Mouse (Mus musculus) limb, embryonic 11.5 days (tissue): ENCODE data around the gene Rspo1. TPM values are rescaled to one million over a fixed set of nuclear protein-coding genes. Genes with fewer than 3 reads are reported as not detected.
A peak's percentile ranks its signal among the peaks of the same experiment; 100 is the strongest.

Experiments
- ATAC-seq: fragments of 200-750 bp; cut with Nextera tagmentation; 2 replicates; pipeline ENCODE4 v1.8.0; 2017; ENCODE audit warnings: low read depth; ENCODE audit not compliant: insufficient number of reproducible peaks, low FRiP score, low TSS enrichment
- DNase-seq: peaks from one replicate; pipeline ENCODE4 v3.0.0-alpha.2; 2015; ENCODE audit warnings: low spot score
- H3K27ac ChIP-seq: fragments of 300-500 bp; sonication (generic); replicated peaks from 2 replicates; pipeline ENCODE4 v1.5.1; 2014; ENCODE audit warnings: low read depth, mild to moderate bottlenecking, low read length
- H3K27me3 ChIP-seq: fragments of 300-500 bp; sonication (generic); 2 replicates; pipeline ENCODE4 v1.6.1; 2014; ENCODE audit warnings: mild to moderate bottlenecking, low read length, mixed read lengths; ENCODE audit not compliant: control insufficient read depth, insufficient read depth
- H3K36me3 ChIP-seq: fragments of 300-500 bp; sonication (generic); 2 replicates; pipeline ENCODE4 v1.6.1; 2014; ENCODE audit warnings: mild to moderate bottlenecking, low read length, moderate library complexity, mixed read lengths; ENCODE audit not compliant: control insufficient read depth, insufficient read depth
- H3K4me1 ChIP-seq: fragments of 300-500 bp; sonication (generic); 2 replicates; pipeline ENCODE4 v1.6.1; 2014; ENCODE audit warnings: low read length, mixed read lengths; ENCODE audit not compliant: control insufficient read depth, insufficient read depth
- H3K4me2 ChIP-seq: fragments of 300-500 bp; sonication (generic); 2 replicates; pipeline ENCODE4 v1.6.1; 2014; ENCODE audit warnings: low read depth, mild to moderate bottlenecking, moderate library complexity; ENCODE audit not compliant: severe bottlenecking
- H3K4me3 ChIP-seq: fragments of 300-500 bp; sonication (generic); 2 replicates; pipeline ENCODE4 v1.5.1; 2014; ENCODE audit warnings: low read depth, low read length
- H3K9ac ChIP-seq: fragments of 300-500 bp; sonication (generic); 2 replicates; pipeline ENCODE4 v1.6.1; 2014; ENCODE audit warnings: mild to moderate bottlenecking, low read length
- H3K9me3 ChIP-seq: fragments of 300-500 bp; sonication (generic); 2 replicates; pipeline ENCODE4 v1.6.1; 2016; ENCODE audit warnings: low read length; ENCODE audit not compliant: control insufficient read depth
- WGBS: fragments of 180-500 bp; shearing (Covaris S2); extraction: QIAGEN DNeasy Blood & Tissue Kit; methylation state at CpG from one replicate; pipeline ENCODE4 v1.1.7; 2014; 5-methylcytosine and 5-hydroxymethylcytosine counted together
- polyA plus RNA-seq: library from polyadenylated mRNA; unstranded; fragments of >200 nt; fragmentation: Nextera tagmentation; extraction: Ambion mirVana; gene quantifications from 2 replicates; pipeline ENCODE4 v1.2.1, GENCODE M21; 2014

The Rspo1 gene
- polyA plus RNA-seq, 1 experiment from 2014 or later: 3.1 TPM

- DNase-seq: peak; percentile 70
- no peak overlapping the region for H3K4me2 ChIP-seq
- no peaks in the 10 kb centered on the region for H3K9me3 ChIP-seq
- no peaks in the 10 kb centered on the region for H3K36me3 ChIP-seq
- no peak overlapping the region for H3K27ac ChIP-seq
- H3K27me3 ChIP-seq: peaks cover 53% of the 10 kb centered on the region
- H3K4me1 ChIP-seq: peaks cover 17% of the 10 kb centered on the region
- no peak overlapping the region for H3K4me3 ChIP-seq
- peak; percentile 49 for ATAC-seq
- no peak overlapping the region for H3K9ac ChIP-seq
- WGBS: 35% methylated on average over 21 of the region's 21 CpGs
Observed at GRCm38 (mm10) chr4:124950181-124951035, 35.8 kb upstream of the Rspo1 start.

GRCm38 (mm10) chr4:124951036-124951433 lies 35.2 kb upstream of the Rspo1 start:
- Histone ChIP-seq H3K27ac (no peak overlapping the region), H3K4me2 (peak overlapping the region; percentile 2; the same call in 1 of the 2 replicates), H3K4me3 (no peak overlapping the region), H3K9ac (no peak overlapping the region), H3K36me3 (no peaks in the 10 kb centered on the region), H3K4me1 (peaks cover 17% of the 10 kb centered on the region), H3K27me3 (peaks cover 56% of the 10 kb centered on the region), H3K9me3 (no peaks in the 10 kb centered on the region)
- no peak for DNase-seq
- ATAC-seq: no peak
- 24% methylated on average over 10 of the region's 10 CpGs for WGBS

GRCm38 (mm10) chr4:124953546-124953945 lies 32.7 kb upstream of the Rspo1 start:
- peaks cover 46% of the 10 kb centered on the region for H3K27me3 ChIP-seq

GRCm38 (mm10) chr4:124957284-124957683 lies 28.9 kb upstream of the Rspo1 start:
- DNase-seq: no peak
- Histone ChIP-seq H3K27me3 (peaks cover 48% of the 10 kb centered on the region), H3K4me3 (no peak overlapping the region), H3K9me3 (no peaks in the 10 kb centered on the region), H3K9ac (no peak overlapping the region), H3K4me2 (no peak overlapping the region), H3K27ac (no peak overlapping the region), H3K4me1 (no peaks in the 10 kb centered on the region), H3K36me3 (no peaks in the 10 kb centered on the region)
- WGBS: 74% methylated on average over 2 of the region's 2 CpGs
- ATAC-seq: no peak

More at GRCm38 (mm10) chr4:124953546-124953945, 32.7 kb upstream of the Rspo1 start:
- DNase-seq (no peak), ATAC-seq (no peak)
- no peak overlapping the region for H3K4me2 ChIP-seq
- H3K4me3 ChIP-seq: no peak overlapping the region
- no peak overlapping the region for H3K9ac ChIP-seq
- 56% methylated on average over 4 of the region's 4 CpGs for WGBS
- no peaks in the 10 kb centered on the region for H3K9me3 ChIP-seq
- peaks cover 17% of the 10 kb centered on the region for H3K4me1 ChIP-seq
- H3K27ac ChIP-seq: no peak overlapping the region
- no peaks in the 10 kb centered on the region for H3K36me3 ChIP-seq

GRCm38 (mm10) chr4:124959062-124959461 lies 27.2 kb upstream of the Rspo1 start:
- no peak overlapping the region for H3K27ac ChIP-seq
- no peaks in the 10 kb centered on the region for H3K36me3 ChIP-seq
- H3K27me3 ChIP-seq: peaks cover 33% of the 10 kb centered on the region
- no peak overlapping the region for H3K4me3 ChIP-seq
- WGBS: 37% methylated on average over 11 of the region's 11 CpGs
- ATAC-seq: no peak
- 0 out of 2 replicates have a peak, but pooled peaks cover 3% of the 10 kb centered on the region for H3K4me1 ChIP-seq
- no peak overlapping the region for H3K9ac ChIP-seq
- H3K9me3 ChIP-seq: no peaks in the 10 kb centered on the region
- H3K4me2 ChIP-seq: no peak overlapping the region
- DNase-seq: no peak

- peaks cover 29% of the 10 kb centered on the region for H3K27me3 ChIP-seq
- H3K9ac ChIP-seq: no peak overlapping the region
- WGBS: 83% methylated on average over 11 of the region's 11 CpGs
- no peak overlapping the region for H3K4me2 ChIP-seq
- no peak overlapping the region for H3K4me3 ChIP-seq
- no peak for ATAC-seq
- no peak overlapping the region for H3K27ac ChIP-seq
- H3K36me3 ChIP-seq: no peaks in the 10 kb centered on the region
- no peak for DNase-seq
- no peaks in the 10 kb centered on the region for H3K9me3 ChIP-seq
- H3K4me1 ChIP-seq: peaks cover 9% of the 10 kb centered on the region; the same call in 1 of the 2 replicates
Observed at GRCm38 (mm10) chr4:124960940-124961339, 25.3 kb upstream of the Rspo1 start.

GRCm38 (mm10) chr4:124962576-124962975 lies 23.7 kb upstream of the Rspo1 start:
- peaks cover 22% of the 10 kb centered on the region for H3K27me3 ChIP-seq
- peaks cover 9% of the 10 kb centered on the region; the same call in 1 of the 2 replicates for H3K4me1 ChIP-seq
- H3K4me3 ChIP-seq: no peak overlapping the region
- no peak for ATAC-seq
- H3K36me3 ChIP-seq: no peaks in the 10 kb centered on the region
- H3K4me2 ChIP-seq: no peak overlapping the region
- DNase-seq: no peak
- H3K9ac ChIP-seq: no peak overlapping the region
- H3K9me3 ChIP-seq: no peaks in the 10 kb centered on the region
- 28% methylated on average over 11 of the region's 11 CpGs for WGBS
- no peak overlapping the region for H3K27ac ChIP-seq

- Histone ChIP-seq H3K9ac (no peak overlapping the region), H3K27ac (no peak overlapping the region), H3K4me3 (no peak overlapping the region), H3K36me3 (no peaks in the 10 kb centered on the region), H3K27me3 (peaks cover 24% of the 10 kb centered on the region), H3K4me2 (no peak overlapping the region), H3K9me3 (no peaks in the 10 kb centered on the region), H3K4me1 (peaks cover 25% of the 10 kb centered on the region)
- WGBS: 6% methylated on average over 8 of the region's 8 CpGs
- ATAC-seq: no peak; the same call in 1 of the 2 replicates
- DNase-seq: no peak
Observed at GRCm38 (mm10) chr4:124964912-124965599, 21.2 kb upstream of the Rspo1 start.
